Mouse (Mus musculus) hindbrain, embryonic 10.5 days (tissue): ENCODE data around the gene Pcsk1n. TPM values are rescaled to one million over a fixed set of nuclear protein-coding genes. Genes with fewer than 3 reads are reported as not detected.
"Not testable (repeated sequence)": the region's sequence is repeated elsewhere in the genome, so short reads cannot be mapped to it uniquely, and the experiment has no call there.

Experiments
- DNase-seq: peaks from one replicate; pipeline ENCODE4 v3.0.0-alpha.2; 2017; ENCODE audit warnings: low spot score
- H3K27ac ChIP-seq: fragments of 300-500 bp; sonication (generic); 2 replicates; pipeline ENCODE4 v1.5.1; 2016; ENCODE audit warnings: mild to moderate bottlenecking, moderate library complexity
- H3K27me3 ChIP-seq: fragments of 300-500 bp; sonication (generic); 2 replicates; pipeline ENCODE4 v1.6.1; 2016; ENCODE audit warnings: mild to moderate bottlenecking; ENCODE audit not compliant: poor library complexity, insufficient read depth, severe bottlenecking
- H3K36me3 ChIP-seq: fragments of 300-500 bp; sonication (generic); 2 replicates; pipeline ENCODE4 v1.6.1; 2016; ENCODE audit warnings: mild to moderate bottlenecking, moderate library complexity
- H3K4me1 ChIP-seq: fragments of 300-500 bp; sonication (generic); replicated peaks from 2 replicates; pipeline ENCODE4 v1.6.1; 2016; ENCODE audit warnings: mild to moderate bottlenecking
- H3K4me3 ChIP-seq: fragments of 300-500 bp; sonication (generic); 2 replicates; pipeline ENCODE4 v1.5.1; 2016; ENCODE audit warnings: mild to moderate bottlenecking, moderate library complexity
- H3K9me3 ChIP-seq: fragments of 300-500 bp; sonication (generic); 2 replicates; pipeline ENCODE4 v1.6.1; 2016; ENCODE audit warnings: mild to moderate bottlenecking, moderate library complexity
- WGBS: fragments of 180-500 bp; shearing (Covaris S2); methylation state at CpG from one replicate; pipeline ENCODE4 v1.1.7; 2016; 5-methylcytosine and 5-hydroxymethylcytosine counted together
- polyA plus RNA-seq: library from polyadenylated mRNA; unstranded; fragments of >200 nt; fragmentation: Nextera tagmentation; extraction: Ambion mirVana; gene quantifications from 2 replicates; pipeline ENCODE4 v1.2.1, GENCODE M21; 2016

Gene Pcsk1n
- polyA plus RNA-seq, 1 experiment from 2014 or later: 39.8 TPM

DNA sequence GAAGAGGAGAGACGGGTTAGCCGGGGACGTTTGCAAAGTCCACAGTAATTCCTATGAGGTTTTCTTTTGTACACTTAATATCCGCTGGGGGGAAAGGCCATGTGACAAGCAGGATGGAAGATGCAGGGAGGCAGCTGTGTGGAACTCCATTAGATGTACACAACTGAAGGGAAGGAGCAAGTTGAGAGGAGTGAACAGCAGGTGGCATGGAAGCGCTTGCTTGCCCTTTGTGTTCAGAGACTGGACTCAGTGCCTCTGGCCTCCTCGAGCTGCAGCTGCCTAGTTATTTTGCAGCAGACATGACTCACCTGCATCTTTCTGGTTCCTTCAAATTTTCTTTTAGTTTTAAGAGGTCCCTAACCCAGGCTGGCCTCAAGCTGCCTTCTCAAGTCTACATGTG, 9.1 kb upstream of the Pcsk1n start:
- H3K4me1 ChIP-seq: no peaks in the 10 kb centered on the region
- H3K36me3 ChIP-seq: peaks cover 17% of the 10 kb centered on the region
- no peak overlapping the region for H3K4me3 ChIP-seq
- H3K9me3 ChIP-seq: no peaks in the 10 kb centered on the region
- DNase-seq: no peak
- H3K27ac ChIP-seq: no peak overlapping the region
- no peaks in the 10 kb centered on the region for H3K27me3 ChIP-seq
- WGBS: 60% methylated on average over 6 of the region's 6 CpGs

DNA sequence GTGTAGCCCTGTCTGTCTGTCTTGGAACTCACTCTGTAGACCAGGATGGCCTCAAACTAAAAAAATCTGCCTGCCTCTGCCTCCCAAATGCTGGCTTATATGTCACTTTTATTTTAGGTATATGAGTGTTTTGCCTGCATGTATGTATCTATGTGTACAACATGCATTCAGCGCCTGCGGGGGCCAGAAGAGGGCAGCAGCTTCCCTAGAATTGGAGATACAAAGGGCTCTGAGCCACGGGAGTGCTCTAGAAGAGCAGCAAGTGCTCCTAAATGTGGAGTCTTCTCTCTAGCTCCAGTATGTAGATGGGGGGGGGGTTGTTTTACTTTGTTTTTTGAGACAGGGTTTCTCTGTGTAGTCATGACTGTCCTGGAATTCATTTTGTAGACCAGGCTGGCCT, 4.0 kb upstream of the Pcsk1n start:
- H3K9me3 ChIP-seq, H3K4me3 ChIP-seq, H3K36me3 ChIP-seq, DNase-seq, H3K27ac ChIP-seq: not testable (repeated sequence)
- Histone ChIP-seq H3K27me3 (peaks cover 14% of the 10 kb centered on the region), H3K4me1 (peaks cover 14% of the 10 kb centered on the region)
- 21% methylated on average over 3 of the region's 3 CpGs for WGBS

DNA sequence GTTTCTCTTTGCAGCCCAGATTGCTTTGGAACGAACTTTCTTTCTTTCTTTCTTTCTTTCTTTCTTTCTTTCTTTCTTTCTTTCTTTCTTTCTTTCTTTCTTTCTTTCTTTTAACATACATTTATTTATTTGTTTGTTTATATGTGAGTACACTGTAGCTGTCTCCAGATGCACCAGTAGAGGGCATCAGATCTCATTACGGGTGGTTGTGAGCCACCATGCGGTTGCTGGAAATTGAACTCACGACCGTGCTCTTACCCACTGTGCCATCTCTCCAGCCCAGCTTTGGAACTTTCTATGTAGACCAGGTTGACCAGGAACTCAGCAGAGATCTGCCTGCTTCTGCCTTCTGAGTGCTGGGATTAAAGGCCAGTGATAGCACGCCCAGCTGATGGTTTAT, 1.7 kb upstream of the Pcsk1n start:
- DNase-seq, H3K27ac ChIP-seq, H3K36me3 ChIP-seq, H3K9me3 ChIP-seq, H3K4me3 ChIP-seq: not testable (repeated sequence)
- Histone ChIP-seq H3K4me1 (peaks cover 27% of the 10 kb centered on the region), H3K27me3 (peaks cover 36% of the 10 kb centered on the region)
- WGBS: 74% methylated on average over 6 of the region's 6 CpGs

DNA sequence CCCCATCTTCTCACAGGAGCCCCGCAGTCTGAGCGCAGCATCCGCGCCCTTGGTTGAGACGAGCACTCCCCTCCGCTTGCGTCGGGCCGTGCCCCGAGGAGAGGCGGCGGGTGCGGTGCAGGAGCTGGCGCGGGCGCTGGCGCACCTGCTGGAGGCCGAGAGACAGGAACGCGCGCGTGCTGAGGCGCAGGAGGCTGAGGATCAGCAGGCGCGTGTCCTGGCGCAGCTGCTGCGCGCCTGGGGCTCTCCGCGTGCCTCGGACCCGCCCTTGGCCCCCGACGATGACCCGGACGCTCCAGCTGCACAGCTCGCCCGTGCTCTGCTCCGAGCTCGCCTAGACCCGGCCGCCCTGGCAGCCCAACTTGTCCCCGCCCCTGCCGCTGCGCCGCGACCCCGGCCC, 2.4 kb downstream of the Pcsk1n start:
- H3K36me3 ChIP-seq: no peaks in the 10 kb centered on the region
- peak overlapping the region; percentile 47 for H3K4me3 ChIP-seq
- 17% methylated on average over 48 of the region's 48 CpGs for WGBS
- peak; percentile 44 for DNase-seq
- H3K27ac ChIP-seq: peak overlapping the region; percentile 29; the same call in 1 of the 2 replicates
- peaks cover 76% of the 10 kb centered on the region for H3K27me3 ChIP-seq
- H3K9me3 ChIP-seq: peaks cover 10% of the 10 kb centered on the region; the same call in 1 of the 2 replicates
- peaks cover 27% of the 10 kb centered on the region for H3K4me1 ChIP-seq

DNA sequence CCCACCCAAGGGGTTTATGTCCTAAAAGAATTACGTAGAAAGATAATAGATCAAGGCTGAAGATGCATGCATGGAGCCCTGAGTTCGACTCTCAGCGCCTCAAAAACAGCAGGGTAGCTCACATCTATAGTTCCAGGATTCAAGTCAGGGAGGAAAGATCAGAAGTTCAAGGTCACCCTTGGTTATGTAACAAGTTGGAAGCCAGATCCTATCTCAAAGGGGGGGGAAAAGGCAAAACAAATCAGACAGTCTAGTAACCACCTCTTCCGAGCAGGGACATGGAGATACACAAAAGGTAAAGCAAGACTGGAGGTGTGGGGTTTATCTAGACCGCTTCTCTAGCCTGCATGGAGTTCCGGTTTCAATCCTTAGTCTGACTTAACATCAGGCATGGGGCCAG, 6.6 kb downstream of the Pcsk1n start:
- Histone ChIP-seq H3K27ac (no peak overlapping the region), H3K27me3 (peaks cover 84% of the 10 kb centered on the region), H3K36me3 (peaks cover 22% of the 10 kb centered on the region), H3K9me3 (peaks cover 14% of the 10 kb centered on the region; the same call in 1 of the 2 replicates), H3K4me1 (peaks cover 20% of the 10 kb centered on the region; the same call in 1 of the 2 replicates), H3K4me3 (no peak overlapping the region)
- WGBS: 73% methylated on average over 6 of the region's 6 CpGs
- DNase-seq: no peak

DNA sequence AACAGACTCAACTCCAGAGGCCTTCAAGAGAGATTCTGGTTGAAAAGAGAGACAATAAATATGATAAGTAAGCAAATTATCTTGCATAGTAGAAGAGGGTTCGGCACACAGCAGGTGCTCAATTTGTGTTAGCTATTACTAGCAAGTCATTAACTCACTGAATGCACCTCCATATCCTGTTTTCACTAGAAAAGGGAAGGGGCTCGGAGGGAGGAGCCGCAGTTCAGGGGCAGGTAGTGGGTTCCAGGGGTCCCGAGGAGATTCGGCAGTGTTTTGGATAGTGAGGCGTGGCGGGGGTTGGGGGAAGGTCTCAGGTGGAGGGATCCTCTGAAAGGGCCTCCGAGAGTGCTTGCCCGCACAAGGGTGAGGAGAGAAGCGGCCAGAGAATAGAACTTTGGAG, 7.5 kb downstream of the Pcsk1n start:
- Histone ChIP-seq H3K4me3 (no peak overlapping the region), H3K27me3 (peaks cover 76% of the 10 kb centered on the region), H3K27ac (no peak overlapping the region), H3K36me3 (peaks cover 31% of the 10 kb centered on the region), H3K9me3 (peaks cover 14% of the 10 kb centered on the region; the same call in 1 of the 2 replicates), H3K4me1 (peaks cover 16% of the 10 kb centered on the region; the same call in 1 of the 2 replicates)
- no peak for DNase-seq
- WGBS: 23% methylated on average over 10 of the region's 10 CpGs

DNA sequence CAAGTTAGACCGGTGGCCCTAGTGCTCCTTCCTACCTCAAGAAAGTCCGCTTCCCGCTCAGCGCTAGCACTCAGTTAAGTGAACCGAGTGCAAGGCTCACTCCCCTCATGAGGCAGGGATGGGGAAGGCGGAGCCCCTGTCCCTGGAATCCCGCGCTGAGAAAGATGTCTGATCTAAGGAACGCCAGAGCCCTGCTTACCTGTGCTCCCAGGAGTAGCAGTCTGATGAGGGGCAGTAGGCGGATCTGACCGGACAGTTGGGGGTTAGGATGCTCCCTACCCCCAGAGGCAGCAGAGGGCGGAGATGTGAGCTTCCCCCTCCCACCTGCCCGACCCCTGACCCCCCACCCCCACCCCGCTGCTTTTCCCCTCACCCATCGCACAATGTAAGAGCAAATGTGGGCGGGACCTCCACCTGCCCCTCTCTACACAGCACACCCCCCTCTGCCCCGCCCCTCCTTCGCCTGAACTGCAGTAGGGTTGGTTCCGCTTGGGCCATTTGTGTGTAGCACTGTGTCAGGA, 8.7 kb downstream of the Pcsk1n start, which contains the start of gene Eras:
Gene Eras, minus strand, starts transcription at position 338 of the 521 bp plus-strand sequence.
- peak within 1 kb of the TSS; percentile 11; the same call in 1 of the 2 replicates for H3K4me3 ChIP-seq
- H3K27me3 ChIP-seq: peaks cover 63% of the 10 kb centered on the region
- H3K4me1 ChIP-seq: 0 out of 2 replicates have a peak, but pooled peaks cover 7% of the 10 kb centered on the region
- WGBS: 17% methylated on average over 19 of the region's 19 CpGs
- H3K36me3 ChIP-seq: peaks cover 43% of the 10 kb centered on the region
- H3K9me3 ChIP-seq: peaks cover 8% of the 10 kb centered on the region; the same call in 1 of the 2 replicates
- DNase-seq: no peak
- no peak within 1 kb of the TSS for H3K27ac ChIP-seq

DNA sequence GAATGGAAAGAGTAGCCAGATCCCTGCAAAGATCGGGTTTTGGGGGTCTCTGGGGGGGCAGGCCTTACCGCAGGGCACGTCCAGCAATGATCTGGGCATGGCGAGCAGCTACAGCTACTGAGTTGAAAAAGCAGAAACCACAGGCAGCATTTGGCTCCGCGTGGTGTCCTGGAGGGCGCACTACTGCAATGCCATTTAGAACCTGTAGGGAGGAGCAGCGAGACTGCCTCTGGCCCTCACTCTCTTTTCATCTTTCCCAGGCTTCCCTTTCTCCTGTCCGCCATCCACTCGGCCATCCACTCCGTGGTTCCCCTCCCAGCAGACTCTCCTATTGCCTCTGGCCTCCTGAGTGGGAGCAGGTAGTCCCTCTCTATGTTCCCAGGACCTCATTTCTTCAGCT, 17.3 kb downstream of the Pcsk1n start:
- peaks cover 2% of the 10 kb centered on the region; the same call in 1 of the 2 replicates for H3K9me3 ChIP-seq
- H3K36me3 ChIP-seq: peaks cover 79% of the 10 kb centered on the region
- DNase-seq: no peak
- H3K27ac ChIP-seq: no peak overlapping the region
- H3K4me3 ChIP-seq: no peak overlapping the region
- 50% methylated on average over 11 of the region's 11 CpGs for WGBS
- no peaks in the 10 kb centered on the region for H3K4me1 ChIP-seq
- no peaks in the 10 kb centered on the region for H3K27me3 ChIP-seq

DNA sequence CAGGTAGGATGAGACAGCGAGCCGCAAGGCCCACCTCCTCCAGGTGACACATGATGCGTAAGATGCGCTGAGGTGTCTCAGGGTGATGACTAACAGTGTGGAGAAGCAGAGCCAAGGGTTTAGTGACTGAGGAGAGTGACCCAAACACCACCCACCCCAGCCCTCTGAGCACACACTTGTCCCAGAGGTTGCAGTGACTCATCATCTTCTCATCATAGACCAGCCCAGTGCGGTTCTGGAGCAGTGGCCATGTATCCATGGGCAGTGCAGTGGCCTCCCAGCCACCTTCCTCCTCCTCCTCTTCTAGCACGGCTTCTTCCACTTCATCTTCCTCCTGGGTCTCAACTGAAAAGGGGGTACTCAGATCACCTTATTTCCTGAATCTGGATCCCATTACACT, 18.0 kb downstream of the Pcsk1n start:
- peaks cover 75% of the 10 kb centered on the region for H3K36me3 ChIP-seq
- 97% methylated on average over 6 of the region's 6 CpGs for WGBS

DNA sequence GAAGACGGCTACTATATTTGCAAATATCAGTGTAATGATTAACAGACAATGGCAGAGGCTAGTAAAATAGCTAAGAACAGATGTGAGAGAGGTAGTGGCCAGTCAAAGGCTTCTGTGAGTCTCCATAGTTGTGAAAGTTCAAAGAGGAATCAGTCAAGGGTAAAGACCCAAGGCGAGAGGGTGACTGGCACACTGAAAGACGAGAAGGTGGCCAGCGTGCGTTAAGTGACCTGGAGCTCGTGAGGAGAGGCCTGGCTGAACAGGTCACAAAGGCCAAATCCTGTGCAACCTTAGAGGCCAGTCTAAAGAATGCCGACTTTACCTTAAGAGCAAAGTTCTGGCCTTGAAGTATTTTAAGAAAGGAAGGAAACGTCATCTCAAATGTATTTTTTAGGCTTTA, 26.0 kb downstream of the Pcsk1n start:
- 69% methylated on average over 8 of the region's 8 CpGs for WGBS

More for the DNA sequence above, 18.0 kb downstream of the Pcsk1n start:
- DNase-seq: no peak
- Histone ChIP-seq H3K9me3 (peaks cover 2% of the 10 kb centered on the region; the same call in 1 of the 2 replicates), H3K4me1 (no peaks in the 10 kb centered on the region), H3K27ac (no peak overlapping the region), H3K27me3 (no peaks in the 10 kb centered on the region), H3K4me3 (no peak overlapping the region)

DNA sequence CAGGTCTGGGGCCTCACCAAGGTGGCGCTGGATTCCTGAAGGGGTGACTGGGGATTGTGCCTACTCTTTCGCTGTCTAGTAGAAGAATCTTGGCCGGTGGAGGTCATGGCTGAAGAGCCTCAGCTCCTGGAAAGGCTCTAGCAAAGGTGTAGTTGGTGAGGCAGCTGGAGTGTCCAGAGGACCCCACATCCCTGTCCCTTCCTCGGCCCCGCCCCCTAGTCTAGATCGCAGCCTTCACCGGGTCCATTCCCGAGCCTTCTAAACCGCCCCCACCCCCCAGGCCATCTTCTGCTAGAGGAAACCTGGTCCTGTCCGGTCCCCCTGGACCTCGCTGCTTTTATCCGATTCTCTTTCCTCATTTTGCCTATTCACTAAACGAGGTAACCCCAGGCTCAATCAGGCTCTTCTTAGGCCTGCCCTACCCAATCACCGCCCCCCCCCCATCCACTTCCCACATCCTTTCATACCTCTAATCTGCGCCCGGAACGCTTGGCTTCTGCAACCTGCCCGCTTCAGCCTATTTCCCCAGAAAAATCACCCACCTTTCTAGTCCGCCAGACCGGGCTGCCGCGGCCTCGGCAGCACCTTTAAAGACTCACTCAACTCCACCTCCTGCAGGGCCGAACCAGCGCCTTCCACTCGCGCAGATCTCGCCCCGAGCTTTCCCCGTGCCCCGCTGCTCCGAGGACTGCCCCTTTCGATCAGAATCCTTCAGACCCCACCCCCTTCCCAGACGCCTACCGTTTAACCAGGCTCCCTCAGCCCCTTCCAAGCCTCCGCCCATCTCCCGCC, 27.7 kb downstream of the Pcsk1n start, which contains the start of gene Hdac6:
Gene Hdac6, minus strand, starts transcription at position 782 of the 792 bp plus-strand sequence.
- 15% methylated on average over 37 of the region's 37 CpGs for WGBS
- H3K9me3 ChIP-seq: peaks cover 9% of the 10 kb centered on the region; the same call in 1 of the 2 replicates
- H3K36me3 ChIP-seq: peaks cover 8% of the 10 kb centered on the region; the same call in 1 of the 2 replicates
- H3K27ac ChIP-seq: peak within 1 kb of the TSS; percentile 86
- H3K4me1 ChIP-seq: peaks cover 7% of the 10 kb centered on the region
- peak; percentile 22 for DNase-seq
- H3K4me3 ChIP-seq: peak within 1 kb of the TSS; percentile 56
- H3K27me3 ChIP-seq: no peaks in the 10 kb centered on the region

More for the DNA sequence above, 26.0 kb downstream of the Pcsk1n start:
- no peak for DNase-seq
- H3K27ac ChIP-seq: no peak overlapping the region
- H3K27me3 ChIP-seq: no peaks in the 10 kb centered on the region
- H3K4me1 ChIP-seq: peaks cover 7% of the 10 kb centered on the region
- H3K36me3 ChIP-seq: peaks cover 22% of the 10 kb centered on the region
- no peak overlapping the region for H3K4me3 ChIP-seq
- H3K9me3 ChIP-seq: peaks cover 9% of the 10 kb centered on the region; the same call in 1 of the 2 replicates

DNA sequence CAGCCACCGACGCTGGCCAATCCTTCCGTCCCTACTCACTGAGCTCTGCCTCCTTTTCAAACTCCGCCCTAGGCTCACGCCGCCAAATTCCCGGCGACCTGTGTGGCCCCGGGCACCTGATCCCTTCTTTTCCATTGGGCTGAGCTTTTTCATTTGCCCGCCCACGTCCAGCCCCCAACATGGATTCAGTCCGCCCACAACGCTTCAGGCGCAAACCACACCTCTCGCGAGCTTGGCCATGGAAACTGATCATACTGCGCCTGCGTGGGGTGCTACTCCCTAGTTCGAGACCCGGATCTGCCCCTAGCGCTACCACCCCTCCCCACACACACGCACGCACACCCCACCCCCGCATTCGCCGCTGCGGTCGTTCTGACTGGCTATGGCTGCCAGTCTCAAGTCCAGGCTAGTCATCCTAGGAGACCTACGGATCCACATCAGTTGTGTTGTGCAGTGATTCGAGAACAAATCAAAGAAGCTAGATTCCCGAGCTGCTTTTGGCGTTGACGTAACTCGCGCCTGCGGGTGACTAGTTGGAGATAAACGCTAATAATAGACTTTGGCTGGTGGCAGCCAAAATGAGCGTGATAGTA, 28.4 kb downstream of the Pcsk1n start:
- H3K27ac ChIP-seq: peak overlapping the region; percentile 86

More for the DNA sequence above, 28.4 kb downstream of the Pcsk1n start:
- peak; percentile 93 for DNase-seq
- H3K4me3 ChIP-seq: peak overlapping the region; percentile 56
- H3K36me3 ChIP-seq: peaks cover 8% of the 10 kb centered on the region; the same call in 1 of the 2 replicates
- H3K27me3 ChIP-seq: no peaks in the 10 kb centered on the region
- H3K4me1 ChIP-seq: peaks cover 7% of the 10 kb centered on the region
- WGBS: 16% methylated on average over 38 of the region's 38 CpGs
- peaks cover 9% of the 10 kb centered on the region; the same call in 1 of the 2 replicates for H3K9me3 ChIP-seq
